Mouse (Mus musculus): ENCODE data around the gene Tcp11l1.

DNA sequence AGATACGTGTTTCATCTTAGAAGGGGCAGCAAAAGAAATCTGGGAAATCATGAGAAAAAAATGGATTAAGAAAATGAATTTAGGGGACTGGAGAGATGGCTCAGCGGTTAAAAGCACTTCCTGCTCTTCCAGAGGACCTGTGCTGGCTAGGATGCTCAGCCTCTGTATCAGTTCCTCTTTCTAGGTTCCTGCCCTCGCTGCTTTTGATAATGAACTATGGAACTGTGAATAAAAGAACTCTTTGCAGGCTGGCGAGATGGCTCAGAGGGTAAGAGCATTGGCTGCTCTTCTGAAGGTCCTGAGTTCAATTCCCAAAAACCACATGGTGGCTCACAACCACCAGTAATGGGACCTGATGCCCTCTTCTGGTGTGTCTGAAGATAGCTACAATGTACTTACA is 21.2 kb downstream of the Tcp11l1 start:
- no peak for TF ChIP-seq CTCF (IDR thresholded peaks at IDR 0.05; ENCODE audit: extremely low read depth, insufficient read depth, low read length)
- no peak for TF ChIP-seq POLR2A (IDR thresholded peaks at IDR 0.05; ENCODE audit: extremely low read depth, insufficient read depth, low read length)

All from cortical plate, adult 2 months (tissue).